ENCODE assay signal across 9 mouse cellular contexts in genomic region chr2:131935390-131936105, GRCm38 (mm10). TPM values are rescaled to one million over a fixed set of nuclear protein-coding genes. Genes with fewer than 3 reads are reported as not detected.
DNase-seq lines count a peak whose midpoint lies in the region; ATAC-seq and TF ChIP-seq lines count a peak whose summit lies in the region.
"Had no signal": no experiment of that assay in that cellular context is flagged by ENCODE, and none has a peak within 500 bp of the region (broad histone marks: within the 10 kb centered on the region; RNA-seq: fewer than 3 reads in every experiment).

No protein-coding gene starts in this region.

- no peak overlapping the region for H3K27ac ChIP-seq in cortical plate, adult 2 months (ENCODE audit: insufficient read depth, low read length)
- no peak overlapping the region for H3K27ac ChIP-seq in liver, embryonic 14.5 days

- WGBS in liver, embryonic 14.5 days (ENCODE audit: insufficient replicate concordance), result 57% methylated on average over 10 of the region's 10 CpGs

- DNase-seq in adrenal gland, adult (ENCODE audit: inconsistent age in 2 of 2, low spot score in 1 of 2), result peak; percentile 70 to 86
- DNase-seq in adrenal gland, postnatal 4 days (ENCODE audit: low spot score in 2 of 2), result no peak
- peak; percentile 95 for DNase-seq in 3T3-L1 (ENCODE audit: low read depth, low spot score)
- peak; percentile 34 to 45 (median 40) for DNase-seq in liver, embryonic 14.5 days (ENCODE audit: low read depth in 3 of 3, low spot score in 3 of 3)
- peak; percentile 33 to 42 for DNase-seq in thymus, postnatal 36 days
- DNase-seq in gastrocnemius, postnatal 14 days, result no peak
- no peak for DNase-seq in spleen, adult 12 weeks (ENCODE audit: low spot score)

- H3K9ac ChIP-seq in liver, embryonic 14.5 days (replicated peaks), result no peak overlapping the region

- peak; percentile 66 for ATAC-seq in liver, embryonic 14.5 days (ENCODE audit: insufficient read depth)

- H3K36me3 ChIP-seq in liver, embryonic 14.5 days (replicated peaks; ENCODE audit: control insufficient read depth, insufficient read depth, low read depth), result no peaks in the 10 kb centered on the region; the same call in 1 of the 2 replicates

- peak; percentile 24; the same call in 1 of the 2 replicates for TF ChIP-seq CTCF in cortical plate, adult 2 months (IDR thresholded peaks at IDR 0.05; ENCODE audit: extremely low read depth, insufficient read depth, low read length)
- peak; percentile 72 for TF ChIP-seq CTCF in liver, embryonic 14.5 days (IDR thresholded peaks at IDR 0.05; ENCODE audit: low read depth)

- no peaks in the 10 kb centered on the region for H3K9me3 ChIP-seq in liver, embryonic 14.5 days (ENCODE audit: control insufficient read depth, low read length)

- no peak overlapping the region for H3K4me3 ChIP-seq in cortical plate, adult 2 months (ENCODE audit: insufficient read depth, low read length)
- no peak overlapping the region for H3K4me3 ChIP-seq in liver, embryonic 14.5 days (ENCODE audit: insufficient read depth in 1 of 2, low read depth in 2 of 2, low read length in 2 of 2)

- no peak overlapping the region for H3K4me2 ChIP-seq in liver, embryonic 14.5 days (ENCODE audit: low read depth)

- H3K27me3 ChIP-seq in liver, embryonic 14.5 days (ENCODE audit: control insufficient read depth, insufficient read depth, low read length), result no peaks in the 10 kb centered on the region

- TF ChIP-seq EP300 in liver, embryonic 14.5 days (IDR thresholded peaks at IDR 0.05; ENCODE audit: low read depth), result no peak

- intact Hi-C loops in gastrocnemius, postnatal 14 days (cut with DNase I; ENCODE audit: low total_unique reads), result loop anchor here (5.0 kb wide), 1 partner anchor 108 kb away; no protein-coding TSS in a partner anchor

- no peak for TF ChIP-seq POLR2A in cortical plate, adult 2 months (IDR thresholded peaks at IDR 0.05; ENCODE audit: extremely low read depth, insufficient read depth, low read length)

- H3K4me1 ChIP-seq in cortical plate, adult 2 months (ENCODE audit: control insufficient read depth, insufficient read depth, low read length), result peaks cover 15% of the 10 kb centered on the region
- peaks cover 10 to 18% of the 10 kb centered on the region in 2 experiments for H3K4me1 ChIP-seq in liver, embryonic 14.5 days (replicated peaks; ENCODE audit: control insufficient read depth in 2 of 2, insufficient read depth in 2 of 2, low read length in 1 of 2)

RNA-seq across cellular contexts. Expression of gene Prnd, which starts 15.1 kb away (rescaled TPM):
- 1 to 10 TPM; 8.4 to 9.0 TPM for total RNA-seq in adrenal gland, postnatal 4 days (2021)
- polyA plus RNA-seq in cortical plate, adult 2 months (2012; rRNA removed), result 0.40 and 0.46 TPM in 2 replicates
- 0.16 and 0.21 TPM in 2 replicates for polyA plus RNA-seq in liver, embryonic 14.5 days (2012; rRNA removed)
- polyA plus RNA-seq in liver, embryonic 14.5 days (2014; fragmentation: Nextera tagmentation; extraction: Ambion mirVana), result 0.11 TPM in 1 of 2 replicates, not detected in the other
- total RNA-seq in gastrocnemius, postnatal 14 days (2021), result 10 to 100 TPM in 1 of 2 experiments, 1 to 10 TPM in 1; 9.6 to 24.2 TPM

RNA-seq across cellular contexts. Expression of gene Prn, which starts 25.8 kb away (rescaled TPM):
- total RNA-seq in adrenal gland, postnatal 4 days (2021), result not detected
- polyA plus RNA-seq in cortical plate, adult 2 months (2012; rRNA removed), result not detected in 2 replicates
- not detected in 2 replicates for polyA plus RNA-seq in liver, embryonic 14.5 days (2012; rRNA removed)
- polyA plus RNA-seq in liver, embryonic 14.5 days (2014; fragmentation: Nextera tagmentation; extraction: Ambion mirVana), result not detected in 2 replicates
- not detected for total RNA-seq in gastrocnemius, postnatal 14 days (2021)
- polyA plus RNA-seq: spleen, adult 2 months had no signal

RNA-seq across cellular contexts. Expression of gene Prnp, which starts 25.8 kb away (rescaled TPM):
- 10 to 100 TPM; 69.2 to 71.6 TPM for total RNA-seq in adrenal gland, postnatal 4 days (2021)
- 704 and 765 TPM in 2 replicates for polyA plus RNA-seq in cortical plate, adult 2 months (2012; rRNA removed)
- 12.5 and 15.6 TPM in 2 replicates for polyA plus RNA-seq in liver, embryonic 14.5 days (2012; rRNA removed)
- 16.9 and 20.3 TPM in 2 replicates for polyA plus RNA-seq in liver, embryonic 14.5 days (2014; fragmentation: Nextera tagmentation; extraction: Ambion mirVana)
- total RNA-seq in gastrocnemius, postnatal 14 days (2021), result 10 to 100 TPM; 75.2 to 93.8 TPM

Comparison
In these comparisons a context has a peak if more than half of its experiments do, and no peak if none do; other contexts are left out.
1. DNase-seq: peak in adrenal gland, adult (2 of 2), 3T3-L1 (single experiment), liver, embryonic 14.5 days (3 of 3) and thymus, postnatal 36 days (2 of 2); none in adrenal gland, postnatal 4 days (0 of 2), gastrocnemius, postnatal 14 days (single experiment) and spleen, adult 12 weeks (single experiment).